In the genomic region with DNA sequence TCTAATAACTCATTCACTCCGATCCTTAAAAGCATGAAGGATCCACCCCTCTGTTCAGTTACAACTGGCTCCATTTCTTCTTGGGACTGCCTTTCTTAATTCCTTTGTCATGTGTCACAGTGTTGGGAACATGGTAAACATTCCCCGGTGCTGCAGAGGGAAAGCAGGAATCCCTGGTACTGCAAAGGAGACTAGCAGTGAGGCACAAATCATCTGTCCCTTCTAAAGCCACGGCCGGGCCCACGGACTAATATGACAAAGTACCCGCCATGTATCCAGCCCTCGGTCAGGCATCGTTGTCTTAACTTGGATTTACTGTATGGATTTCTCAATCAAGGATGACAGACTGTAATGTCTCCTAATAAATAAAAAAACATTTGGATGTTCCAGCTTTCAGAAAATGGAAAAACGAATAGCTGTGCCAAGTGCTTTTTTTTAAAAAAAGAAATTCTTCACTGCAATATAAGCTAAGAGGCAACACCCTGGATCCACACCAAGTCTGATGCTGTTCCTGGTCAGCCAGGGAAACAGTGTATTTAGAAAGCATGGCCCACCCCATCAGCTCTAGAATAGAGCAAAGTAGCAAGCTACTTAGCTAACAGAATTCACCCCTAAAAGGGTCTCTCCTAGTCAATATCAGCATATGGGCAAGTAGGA, we compare ENCODE assay signal across 24 mouse cellular contexts. TPM values are rescaled to one million over a fixed set of nuclear protein-coding genes. Genes with fewer than 3 reads are reported as not detected.
DNase-seq lines count a peak whose midpoint lies in the region; ATAC-seq and TF ChIP-seq lines count a peak whose summit lies in the region.
"Had no signal": no experiment of that assay in that cellular context is flagged by ENCODE, and none has a peak within 500 bp of the region (broad histone marks: within the 10 kb centered on the region; RNA-seq: fewer than 3 reads in every experiment).

No protein-coding gene starts in this region.

- no peaks in the 10 kb centered on the region for H3K36me3 ChIP-seq in forebrain, embryonic 15.5 days
- no peaks in the 10 kb centered on the region for H3K36me3 ChIP-seq in forebrain, embryonic 14.5 days (ENCODE audit: control insufficient read depth, insufficient read depth, low read length)
- H3K36me3 ChIP-seq in limb, embryonic 15.5 days, result no peaks in the 10 kb centered on the region
- 0 out of 2 replicates have a peak, but pooled peaks cover 6% of the 10 kb centered on the region for H3K36me3 ChIP-seq in limb, embryonic 10.5 days
- H3K36me3 ChIP-seq: hindbrain, embryonic 15.5 days; intestine, embryonic 15.5 days; midbrain, embryonic 10.5 days; neural tube, embryonic 13.5 days had no signal

- no peak for DNase-seq in forebrain, embryonic 14.5 days (ENCODE audit: low spot score)
- no peak for DNase-seq in limb, embryonic 10.5 days (ENCODE audit: low spot score)
- peak; percentile 56 for DNase-seq in 3134 (ENCODE audit: extremely low read depth, insufficient read length, low spot score)
- DNase-seq in natural killer cell, adult 2 months (ENCODE audit: low spot score in 2 of 2), result no peak
- DNase-seq in layer of hippocampus, postnatal 10 days (ENCODE audit: low spot score in 2 of 2), result no peak
- DNase-seq: adrenal gland, adult 8-10 months; cerebellum, adult 8-10 months; gastrocnemius, postnatal 10 days; heart, adult 2 months; kidney, postnatal 36 days; left cerebral cortex, postnatal 4 days; thymus, adult 18-20 months; thymus, postnatal 4 days had no signal

- TF ChIP-seq POLR2A in embryonic fibroblast, embryonic 13.5 days (IDR thresholded peaks at IDR 0.05; ENCODE audit: low read depth, low read length), result no peak

- no peaks in the 10 kb centered on the region for H3K27me3 ChIP-seq in forebrain, embryonic 15.5 days
- no peaks in the 10 kb centered on the region for H3K27me3 ChIP-seq in forebrain, embryonic 14.5 days (replicated peaks; ENCODE audit: control insufficient read depth, insufficient read depth, low read length)
- H3K27me3 ChIP-seq in limb, embryonic 15.5 days, result no peaks in the 10 kb centered on the region
- H3K27me3 ChIP-seq in limb, embryonic 10.5 days (ENCODE audit: low read depth, poor library complexity, severe bottlenecking), result no peaks in the 10 kb centered on the region
- H3K27me3 ChIP-seq: embryonic facial prominence, embryonic 12.5 days; hindbrain, embryonic 15.5 days; intestine, embryonic 15.5 days; neural tube, embryonic 13.5 days had no signal

- no peaks in the 10 kb centered on the region for H3K9me3 ChIP-seq in forebrain, embryonic 15.5 days
- no peaks in the 10 kb centered on the region for H3K9me3 ChIP-seq in forebrain, embryonic 14.5 days (replicated peaks; ENCODE audit: control insufficient read depth, low read length)
- H3K9me3 ChIP-seq in limb, embryonic 15.5 days, result no peaks in the 10 kb centered on the region
- H3K9me3 ChIP-seq in limb, embryonic 10.5 days (replicated peaks), result no peaks in the 10 kb centered on the region
- H3K9me3 ChIP-seq: embryonic facial prominence, embryonic 12.5 days; hindbrain, embryonic 15.5 days; intestine, embryonic 15.5 days; midbrain, embryonic 10.5 days; neural tube, embryonic 13.5 days had no signal

- 0 out of 2 replicates have a peak overlapping the region, but pooled peaks have one; percentile 4 for H3K27ac ChIP-seq in forebrain, embryonic 15.5 days (replicated peaks)
- H3K27ac ChIP-seq in forebrain, embryonic 14.5 days (ENCODE audit: low read depth, low read length), result no peak overlapping the region
- H3K27ac ChIP-seq in limb, embryonic 15.5 days, result peak overlapping the region; percentile 12
- H3K27ac ChIP-seq in limb, embryonic 10.5 days, result no peak overlapping the region
- H3K27ac ChIP-seq in embryonic fibroblast, embryonic 13.5 days (ENCODE audit: insufficient read depth, low read length), result peak overlapping the region; percentile 71
- H3K27ac ChIP-seq: embryonic facial prominence, embryonic 12.5 days; heart, adult 2 months; hindbrain, embryonic 15.5 days; intestine, embryonic 15.5 days; left cerebral cortex, adult 2 months; macrophage; midbrain, embryonic 10.5 days; neural tube, embryonic 13.5 days had no signal

- TF ChIP-seq CTCF in embryonic fibroblast, embryonic 13.5 days (IDR thresholded peaks at IDR 0.05; ENCODE audit: borderline replicate concordance, insufficient read depth, low read length), result no peak

- peaks cover 63% of the 10 kb centered on the region for H3K4me1 ChIP-seq in forebrain, embryonic 15.5 days
- peaks cover 26% of the 10 kb centered on the region for H3K4me1 ChIP-seq in forebrain, embryonic 14.5 days (ENCODE audit: control insufficient read depth, insufficient read depth, low read length)
- peaks cover 47% of the 10 kb centered on the region for H3K4me1 ChIP-seq in limb, embryonic 15.5 days
- H3K4me1 ChIP-seq in limb, embryonic 10.5 days, result peaks cover 42% of the 10 kb centered on the region
- peaks cover 10% of the 10 kb centered on the region for H3K4me1 ChIP-seq in embryonic fibroblast, embryonic 13.5 days (ENCODE audit: control insufficient read depth, insufficient read depth, low read length)

- H3K9ac ChIP-seq in forebrain, embryonic 15.5 days (replicated peaks), result no peak overlapping the region
- no peak overlapping the region for H3K9ac ChIP-seq in forebrain, embryonic 14.5 days (ENCODE audit: low read length)
- no peak overlapping the region for H3K9ac ChIP-seq in limb, embryonic 15.5 days
- H3K9ac ChIP-seq: embryonic facial prominence, embryonic 12.5 days; hindbrain, embryonic 15.5 days; intestine, embryonic 15.5 days; neural tube, embryonic 13.5 days had no signal

- no peak overlapping the region for H3K4me3 ChIP-seq in forebrain, embryonic 15.5 days
- H3K4me3 ChIP-seq in forebrain, embryonic 14.5 days (ENCODE audit: low read depth, low read length), result no peak overlapping the region
- H3K4me3 ChIP-seq in limb, embryonic 15.5 days, result no peak overlapping the region
- no peak overlapping the region for H3K4me3 ChIP-seq in limb, embryonic 10.5 days
- H3K4me3 ChIP-seq in embryonic fibroblast, embryonic 13.5 days (ENCODE audit: insufficient read depth, low read length), result no peak overlapping the region
- H3K4me3 ChIP-seq: embryonic facial prominence, embryonic 12.5 days; heart, adult 2 months; hindbrain, embryonic 15.5 days; intestine, embryonic 15.5 days; left cerebral cortex, adult 2 months; midbrain, embryonic 10.5 days; neural tube, embryonic 13.5 days had no signal

- WGBS in forebrain, embryonic 15.5 days, result 76% methylated on average over 9 of the region's 9 CpGs
- 84% methylated on average over 9 of the region's 9 CpGs for WGBS in forebrain, embryonic 14.5 days
- WGBS in limb, embryonic 15.5 days, result 68% methylated on average over 9 of the region's 9 CpGs
- 81% methylated on average over 9 of the region's 9 CpGs for WGBS in limb, embryonic 10.5 days

- no peak for ATAC-seq in forebrain, embryonic 15.5 days (replicated peaks)
- ATAC-seq in forebrain, embryonic 14.5 days, result no peak
- no peak for ATAC-seq in limb, embryonic 15.5 days (ENCODE audit: insufficient number of reproducible peaks, low FRiP score, low TSS enrichment, low read depth)
- ATAC-seq: intestine, embryonic 15.5 days had no signal

- no peak overlapping the region for H3K4me2 ChIP-seq in forebrain, embryonic 15.5 days (replicated peaks)
- no peak overlapping the region for H3K4me2 ChIP-seq in forebrain, embryonic 14.5 days (ENCODE audit: low read length)
- no peak overlapping the region for H3K4me2 ChIP-seq in limb, embryonic 15.5 days
- H3K4me2 ChIP-seq: embryonic facial prominence, embryonic 12.5 days; hindbrain, embryonic 15.5 days; intestine, embryonic 15.5 days; liver, embryonic 11.5 days; neural tube, embryonic 13.5 days had no signal

RNA-seq across cellular contexts. Expression of a gene that starts 10.2 kb away (rescaled TPM):
- polyA plus RNA-seq in forebrain, embryonic 15.5 days (2015; fragmentation: Nextera tagmentation; extraction: Ambion mirVana), result 3.4 and 3.8 TPM in 2 replicates
- 3.4 and 4.5 TPM in 2 replicates for polyA plus RNA-seq in forebrain, embryonic 14.5 days (2014; fragmentation: Nextera tagmentation; extraction: Ambion mirVana)
- polyA plus RNA-seq in limb, embryonic 15.5 days (2015; fragmentation: Nextera tagmentation; extraction: Ambion mirVana), result 7.8 and 8.2 TPM in 2 replicates
- polyA plus RNA-seq in limb, embryonic 10.5 days (2016; fragmentation: Nextera tagmentation; extraction: Ambion mirVana), result 3.4 and 4.0 TPM in 2 replicates
- polyA plus RNA-seq in embryonic fibroblast, embryonic 13.5 days (2011; ENCODE audit: insufficient read length, low read depth, missing spikeins), result 63.0 and 70.5 TPM in 2 replicates
- 10 to 100 TPM; 30.4 to 30.8 TPM for total RNA-seq in layer of hippocampus, postnatal 10 days (2021)

Comparison
In these comparisons a context has a peak if more than half of its experiments do, and no peak if none do; other contexts are left out.
1. H3K27ac ChIP-seq: peak in forebrain, embryonic 15.5 days (single experiment), limb, embryonic 15.5 days (single experiment) and embryonic fibroblast, embryonic 13.5 days (single experiment); none in forebrain, embryonic 14.5 days (single experiment) and limb, embryonic 10.5 days (single experiment).